ENCODE assay signal across 8 mouse cellular contexts in genomic region chr14:77904171-77904762, GRCm38 (mm10). TPM values are rescaled to one million over a fixed set of nuclear protein-coding genes. Genes with fewer than 3 reads are reported as not detected.
DNase-seq lines count a peak whose midpoint lies in the region; ATAC-seq lines count a peak whose summit lies in the region.

Gene Epsti1, plus strand, starts transcription at chr14:77904239.

- WGBS in intestine, embryonic 16.5 days, result 59% methylated on average over 15 of the region's 15 CpGs
- WGBS in macrophage (ENCODE audit: missing documents), result 0% methylated on average over 15 of the region's 15 CpGs
- WGBS in forebrain, embryonic 13.5 days, result 68% methylated on average over 15 of the region's 15 CpGs

- no peaks in the 10 kb centered on the region for H3K27me3 ChIP-seq in intestine, embryonic 16.5 days (replicated peaks; ENCODE audit: control insufficient read depth, insufficient read depth, low read length)
- no peaks in the 10 kb centered on the region for H3K27me3 ChIP-seq in forebrain, embryonic 13.5 days

- peak; percentile 92 for ATAC-seq in intestine, embryonic 16.5 days
- ATAC-seq in forebrain, embryonic 13.5 days, result no peak

- H3K4me1 ChIP-seq in intestine, embryonic 16.5 days (ENCODE audit: control insufficient read depth, insufficient read depth, low read length), result no peaks in the 10 kb centered on the region
- peaks cover 6% of the 10 kb centered on the region; the same call in 1 of the 2 replicates for H3K4me1 ChIP-seq in forebrain, embryonic 13.5 days

- peaks cover 51% of the 10 kb centered on the region for H3K79me2 ChIP-seq in macrophage (ENCODE audit: inconsistent target)

- peak within 1 kb of the TSS; percentile 38 for H3K4me3 ChIP-seq in intestine, embryonic 16.5 days (ENCODE audit: low read length)
- H3K4me3 ChIP-seq in macrophage (ENCODE audit: inconsistent target), result peak within 1 kb of the TSS; percentile 79
- no peak within 1 kb of the TSS for H3K4me3 ChIP-seq in forebrain, embryonic 13.5 days

- no peaks in the 10 kb centered on the region for H3K9me3 ChIP-seq in intestine, embryonic 16.5 days (ENCODE audit: control insufficient read depth, low read length)
- no peaks in the 10 kb centered on the region for H3K9me3 ChIP-seq in forebrain, embryonic 13.5 days (replicated peaks)

- H3K36me3 ChIP-seq in intestine, embryonic 16.5 days (ENCODE audit: control insufficient read depth, insufficient read depth, low read length), result no peaks in the 10 kb centered on the region
- no peaks in the 10 kb centered on the region for H3K36me3 ChIP-seq in macrophage (ENCODE audit: inconsistent target)
- H3K36me3 ChIP-seq in forebrain, embryonic 13.5 days (ENCODE audit: poor library complexity, severe bottlenecking), result no peaks in the 10 kb centered on the region

- peak within 1 kb of the TSS; percentile 37 for H3K4me2 ChIP-seq in intestine, embryonic 16.5 days (ENCODE audit: low read depth, low read length)
- no peak within 1 kb of the TSS for H3K4me2 ChIP-seq in forebrain, embryonic 13.5 days

- peak within 1 kb of the TSS; percentile 59 for H3K9ac ChIP-seq in intestine, embryonic 16.5 days (ENCODE audit: low read depth, low read length)
- no peak within 1 kb of the TSS for H3K9ac ChIP-seq in forebrain, embryonic 13.5 days

- peak within 1 kb of the TSS; percentile 76; the same call in 1 of the 2 replicates for H3K27ac ChIP-seq in intestine, embryonic 16.5 days (ENCODE audit: low read length)
- H3K27ac ChIP-seq in macrophage, result peak within 1 kb of the TSS; percentile 82
- H3K27ac ChIP-seq in forebrain, embryonic 13.5 days, result no peak within 1 kb of the TSS

- DNase-seq in urinary bladder, postnatal 25 days (ENCODE audit: low spot score), result peak; percentile 3
- DNase-seq in urinary bladder, postnatal 10 days (ENCODE audit: low spot score), result no peak
- peak; percentile 72 for DNase-seq in thymus, postnatal 0 days (ENCODE audit: low spot score)
- DNase-seq in cerebellum, postnatal 25 days, result no peak
- DNase-seq in layer of hippocampus, adult 18-20 months (ENCODE audit: low spot score in 2 of 2), result no peak

RNA-seq across cellular contexts. Expression of gene Epsti1, which starts in this region (rescaled TPM):
- 9.4 and 10.9 TPM in 2 replicates for polyA plus RNA-seq in intestine, embryonic 16.5 days (2015; fragmentation: Nextera tagmentation; extraction: Ambion mirVana)
- 100 to 1,000 TPM in 17 of 26 experiments, 10 to 100 TPM in 9; 31.2 to 450 (median 187) TPM for total RNA-seq in macrophage (2018; cell fraction: chromatin; rRNA removed)
- total RNA-seq in macrophage (2018; cell fraction: cytosol; rRNA removed), result 100 to 1,000 TPM in 14 of 26 experiments, 10 to 100 TPM in 12; 68.4 to 335 (median 169) TPM
- total RNA-seq in macrophage (2018; cell fraction: nucleus; rRNA removed), result 100 to 1,000 TPM in 14 of 26 experiments, 10 to 100 TPM in 12; 35.4 to 234 (median 167) TPM
- 80.3 to 135 TPM (median 124 TPM) in 3 replicates for polyA plus RNA-seq in macrophage (2018)
- polyA plus RNA-seq in thymus, postnatal 0 days (2015; fragmentation: Nextera tagmentation; extraction: Ambion mirVana), result 66.6 and 104 TPM in 2 replicates
- 0.17 and 0.24 TPM in 2 replicates for polyA plus RNA-seq in forebrain, embryonic 13.5 days (2015; fragmentation: Nextera tagmentation; extraction: Ambion mirVana)
- under 1 TPM; 0.51 to 0.54 TPM for total RNA-seq in layer of hippocampus, adult 18-20 months (2021)

Comparison
In these comparisons a context has a peak if more than half of its experiments do, and no peak if none do; other contexts are left out.
1. DNase-seq: peak in urinary bladder, postnatal 25 days (single experiment) and thymus, postnatal 0 days (single experiment); none in urinary bladder, postnatal 10 days (single experiment), cerebellum, postnatal 25 days (0 of 2) and layer of hippocampus, adult 18-20 months (0 of 2).